Mouse (Mus musculus) liver, embryonic 14.5 days (tissue): ENCODE measurements around the gene Ltb.

Experiments used
- CTCF ChIP-seq: IDR thresholded peaks from 2 replicates; pipeline ENCODE4 v1.5.1; 2016; ENCODE audit warnings: antibody characterized with exemption, low read depth, control low read depth
- EP300 ChIP-seq: IDR thresholded peaks from 2 replicates; pipeline ENCODE4 v1.6.1; 2016; ENCODE audit warnings: antibody characterized with exemption, low read depth

DNA sequence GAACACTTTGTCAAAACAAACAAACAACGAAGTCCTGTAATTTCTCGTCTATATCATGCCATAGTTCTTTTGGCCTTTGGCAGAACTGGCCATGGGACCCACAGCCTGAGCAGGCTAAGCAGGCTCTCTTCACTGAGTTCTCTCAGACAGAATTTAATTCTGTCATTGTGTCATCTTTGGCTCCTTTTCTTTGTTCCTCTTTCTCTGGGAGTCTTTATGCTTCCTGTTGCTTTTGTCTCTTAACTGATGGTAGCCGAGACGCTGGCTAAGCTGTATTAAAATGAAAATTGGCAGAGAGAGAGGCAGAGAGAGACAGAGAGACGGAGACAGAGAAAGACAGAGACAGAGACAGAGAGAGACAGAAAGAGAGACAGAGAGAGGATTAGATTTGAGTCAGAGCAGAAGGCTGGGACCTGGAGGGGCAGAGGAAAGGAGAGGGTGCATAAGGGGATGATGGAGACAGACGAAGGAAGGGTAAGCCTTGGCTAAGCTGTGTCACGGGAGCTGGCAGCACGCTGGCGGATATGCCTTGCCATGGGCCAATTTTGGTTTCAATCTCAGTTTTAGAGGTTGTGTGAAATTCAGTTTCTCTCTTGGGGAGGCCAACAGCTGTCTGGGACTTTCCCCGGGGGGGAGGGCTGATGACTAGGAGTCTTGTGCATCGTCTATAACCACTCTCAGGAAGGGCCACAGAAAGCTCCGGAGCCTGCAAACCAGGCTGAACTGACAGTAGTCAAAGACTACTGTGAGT, 15.7 kb downstream of the Ltb start:
- no peak for TF ChIP-seq CTCF
- no peak for TF ChIP-seq EP300
